Mouse (Mus musculus) hindbrain, embryonic 16.5 days (tissue): Measurements from ENCODE around the gene Rhbdd1. TPM values are rescaled to one million over a fixed set of nuclear protein-coding genes. Genes with fewer than 3 reads are reported as not detected.

Experiments
- microRNA-seq: library from miRNA; unstranded; fragments of <30 nt; microRNA quantifications from one replicate; pipeline ENCODE4, GENCODE M21; 2017
- polyA plus RNA-seq: library from polyadenylated mRNA; unstranded; fragments of >200 nt; fragmentation: Nextera tagmentation; extraction: Ambion mirVana; gene quantifications from 2 replicates; pipeline ENCODE4 v1.2.1, GENCODE M21; 2015

Gene Rhbdd1
- polyA plus RNA-seq, 1 experiment from 2014 or later, result 3.8 TPM

Small RNAs within 50 kb of the gene (microRNA-seq; reads per million reads assigned to microRNA genes)
- gene Gm22112, result not detected

Other genes starting within 250 kb of the Rhbdd1 start
- gene Gm9747, start 83.3 kb upstream of the Rhbdd1 start, polyA plus RNA-seq, result 27.2 and 33.1 TPM in 2 replicates
- gene Irs1, start 25.0 kb upstream of the Rhbdd1 start, polyA plus RNA-seq, result 7.2 and 9.6 TPM in 2 replicates